Mouse (Mus musculus) heart, embryonic 12.5 days (tissue): ENCODE data around the gene Prrt1. TPM values are rescaled to one million over a fixed set of nuclear protein-coding genes. Genes with fewer than 3 reads are reported as not detected.

Experiments used
- ATAC-seq: fragments of 200-750 bp; cut with Nextera tagmentation; 2 replicates; pipeline ENCODE4 v1.8.0; 2017; ENCODE audit warnings: moderate TSS enrichment, moderate library complexity; ENCODE audit not compliant: insufficient number of reproducible peaks, low FRiP score
- H3K27ac ChIP-seq: fragments of 300-500 bp; sonication (generic); 2 replicates; pipeline ENCODE4 v1.5.1; 2016; ENCODE audit warnings: mild to moderate bottlenecking, moderate library complexity; ENCODE audit not compliant: poor library complexity, severe bottlenecking
- H3K27me3 ChIP-seq: fragments of 300-500 bp; sonication (generic); replicated peaks from 2 replicates; pipeline ENCODE4 v1.6.1; 2016; ENCODE audit warnings: mild to moderate bottlenecking, moderate library complexity
- H3K36me3 ChIP-seq: fragments of 300-500 bp; sonication (generic); 2 replicates; pipeline ENCODE4 v1.6.1; 2016; ENCODE audit warnings: mild to moderate bottlenecking, moderate library complexity
- H3K4me1 ChIP-seq: fragments of 300-500 bp; sonication (generic); replicated peaks from 2 replicates; pipeline ENCODE4 v1.6.1; 2016; ENCODE audit warnings: mild to moderate bottlenecking
- H3K4me2 ChIP-seq: fragments of 300-500 bp; sonication (generic); 2 replicates; pipeline ENCODE4 v1.6.1; 2016; ENCODE audit warnings: mild to moderate bottlenecking, moderate library complexity
- H3K4me3 ChIP-seq: fragments of 300-500 bp; sonication (generic); 2 replicates; pipeline ENCODE4 v1.5.1; 2016; ENCODE audit warnings: mild to moderate bottlenecking
- H3K9ac ChIP-seq: fragments of 300-500 bp; sonication (generic); 2 replicates; pipeline ENCODE4 v1.6.1; 2016; ENCODE audit warnings: mild to moderate bottlenecking, moderate library complexity
- H3K9me3 ChIP-seq: fragments of 300-500 bp; sonication (generic); replicated peaks from 2 replicates; pipeline ENCODE4 v1.6.1; 2016; ENCODE audit warnings: mild to moderate bottlenecking, moderate library complexity
- WGBS: fragments of 180-500 bp; shearing (Covaris S2); methylation state at CpG from one replicate; pipeline ENCODE4 v1.1.7; 2016; 5-methylcytosine and 5-hydroxymethylcytosine counted together
- polyA plus RNA-seq: library from polyadenylated mRNA; unstranded; fragments of >200 nt; fragmentation: Nextera tagmentation; extraction: Ambion mirVana; gene quantifications from 2 replicates; pipeline ENCODE4 v1.2.1, GENCODE M21; 2016

Gene Prrt1
- polyA plus RNA-seq, 1 experiment from 2014 or later = not detected

DNA sequence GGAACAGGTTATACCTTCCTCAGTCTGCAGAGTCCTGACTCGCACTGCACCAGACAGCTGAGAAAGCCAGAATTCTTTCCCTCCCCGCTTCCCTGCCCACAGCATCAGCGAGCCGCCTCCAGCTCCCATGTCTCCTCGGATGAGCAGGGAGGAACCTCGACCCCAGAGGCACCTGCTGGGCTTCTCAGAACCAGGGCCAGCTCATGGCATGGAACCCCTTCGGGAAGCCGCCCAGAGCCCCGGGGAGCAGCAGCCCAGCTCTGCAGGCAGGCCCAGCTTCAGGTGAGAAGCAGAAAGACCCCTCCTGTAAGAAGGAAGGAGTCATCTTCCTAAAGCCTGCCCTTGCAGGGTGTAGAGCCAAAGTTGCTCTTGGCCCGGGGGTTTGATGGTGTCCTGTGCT lies 23.2 kb downstream of the Prrt1 start:
- Histone ChIP-seq H3K4me1 (peaks cover 29% of the 10 kb centered on the region), H3K4me3 (no peak overlapping the region), H3K9me3 (no peaks in the 10 kb centered on the region), H3K36me3 (peaks cover 56% of the 10 kb centered on the region), H3K9ac (no peak overlapping the region), H3K27ac (no peak overlapping the region), H3K27me3 (no peaks in the 10 kb centered on the region; the same call in 1 of the 2 replicates), H3K4me2 (no peak overlapping the region)
- WGBS = 88% methylated on average over 10 of the region's 10 CpGs
- no peak for ATAC-seq

DNA sequence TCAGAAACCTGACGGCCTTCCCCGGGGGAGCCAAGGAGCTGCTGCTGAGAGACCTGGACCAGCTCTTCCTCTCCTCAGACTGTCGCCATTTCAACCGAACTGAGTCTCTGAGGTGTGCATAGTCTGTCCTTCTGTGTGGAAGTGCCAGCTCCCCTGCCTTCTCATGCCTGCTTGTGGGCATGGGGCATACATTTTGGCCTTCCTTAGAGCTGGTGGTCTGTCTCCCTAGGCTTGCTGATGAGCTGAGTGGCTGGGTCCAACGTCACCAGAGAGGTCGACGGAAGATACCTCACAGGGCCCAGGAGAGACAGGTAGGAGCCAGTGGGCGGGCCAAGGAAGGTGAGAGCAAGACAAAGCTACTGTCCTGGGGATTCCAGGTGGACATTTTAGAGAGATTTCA lies 23.7 kb downstream of the Prrt1 start:
- H3K27ac ChIP-seq = no peak overlapping the region
- peaks cover 56% of the 10 kb centered on the region for H3K36me3 ChIP-seq
- no peak overlapping the region for H3K4me3 ChIP-seq
- no peak overlapping the region for H3K9ac ChIP-seq
- no peak for ATAC-seq
- H3K4me1 ChIP-seq = peaks cover 25% of the 10 kb centered on the region
- no peak overlapping the region for H3K4me2 ChIP-seq
- 87% methylated on average over 8 of the region's 8 CpGs for WGBS
- no peaks in the 10 kb centered on the region for H3K9me3 ChIP-seq
- H3K27me3 ChIP-seq = no peaks in the 10 kb centered on the region; the same call in 1 of the 2 replicates

DNA sequence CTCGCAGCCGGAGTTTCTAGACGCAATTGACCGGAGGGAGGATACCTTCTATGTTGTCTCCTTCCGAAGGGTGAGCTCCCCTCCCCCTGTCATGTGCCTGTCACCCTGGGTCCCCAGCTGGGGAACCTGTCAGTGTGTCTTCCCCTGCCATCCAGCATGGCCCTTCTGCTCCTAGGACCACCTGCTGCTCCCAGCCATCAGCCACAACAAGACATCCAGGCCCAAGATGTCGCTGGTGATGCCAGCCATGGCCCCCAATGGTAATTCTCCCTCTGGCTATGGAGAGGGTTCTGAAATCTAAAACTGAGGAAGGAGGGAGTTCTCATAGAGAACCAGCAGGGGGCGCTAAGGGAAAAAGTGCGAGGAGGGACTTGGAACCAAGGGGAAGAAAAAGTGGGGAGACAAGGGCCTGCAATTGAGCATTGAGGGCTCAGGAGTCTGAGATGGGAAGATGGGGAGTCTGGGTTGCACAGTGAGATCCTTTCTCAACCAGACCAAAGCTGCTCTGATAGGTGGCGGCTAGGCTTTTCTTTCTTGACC lies 24.5 kb downstream of the Prrt1 start:
- WGBS = 65% methylated on average over 9 of the region's 9 CpGs
- no peaks in the 10 kb centered on the region for H3K9me3 ChIP-seq

DNA sequence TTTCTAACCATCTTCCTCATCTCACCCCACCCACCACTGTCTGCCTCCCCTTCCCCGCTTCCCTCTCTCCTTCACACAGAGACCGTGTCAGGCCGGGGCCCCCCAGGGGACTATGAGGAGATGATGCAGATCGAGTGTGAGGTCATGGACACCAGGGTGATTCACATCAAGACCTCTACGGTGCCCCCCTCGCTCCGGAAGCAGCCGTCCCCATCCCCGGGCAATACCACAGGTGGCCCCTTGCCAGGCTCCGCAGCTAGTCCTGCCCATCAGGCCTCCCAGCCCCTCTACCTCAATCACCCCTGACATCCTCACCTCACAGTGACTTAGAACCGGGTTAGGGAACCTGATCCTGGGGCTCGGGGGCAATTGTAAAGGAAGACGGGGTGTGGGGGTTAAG lies 25.1 kb downstream of the Prrt1 start:
- no peak overlapping the region for H3K9ac ChIP-seq
- peaks cover 49% of the 10 kb centered on the region for H3K36me3 ChIP-seq
- ATAC-seq = no peak
- peaks cover 25% of the 10 kb centered on the region for H3K4me1 ChIP-seq
- H3K27ac ChIP-seq = no peak overlapping the region
- H3K4me3 ChIP-seq = no peak overlapping the region
- no peaks in the 10 kb centered on the region for H3K9me3 ChIP-seq
- peaks cover 9% of the 10 kb centered on the region; the same call in 1 of the 2 replicates for H3K27me3 ChIP-seq
- H3K4me2 ChIP-seq = no peak overlapping the region
- 96% methylated on average over 13 of the region's 13 CpGs for WGBS

More for the DNA sequence above, 24.5 kb downstream of the Prrt1 start:
- H3K27ac ChIP-seq = no peak overlapping the region
- H3K4me2 ChIP-seq = no peak overlapping the region
- no peak for ATAC-seq
- H3K4me3 ChIP-seq = no peak overlapping the region
- H3K9ac ChIP-seq = no peak overlapping the region
- H3K27me3 ChIP-seq = peaks cover 4% of the 10 kb centered on the region; the same call in 1 of the 2 replicates
- H3K36me3 ChIP-seq = peaks cover 55% of the 10 kb centered on the region
- peaks cover 21% of the 10 kb centered on the region for H3K4me1 ChIP-seq

DNA sequence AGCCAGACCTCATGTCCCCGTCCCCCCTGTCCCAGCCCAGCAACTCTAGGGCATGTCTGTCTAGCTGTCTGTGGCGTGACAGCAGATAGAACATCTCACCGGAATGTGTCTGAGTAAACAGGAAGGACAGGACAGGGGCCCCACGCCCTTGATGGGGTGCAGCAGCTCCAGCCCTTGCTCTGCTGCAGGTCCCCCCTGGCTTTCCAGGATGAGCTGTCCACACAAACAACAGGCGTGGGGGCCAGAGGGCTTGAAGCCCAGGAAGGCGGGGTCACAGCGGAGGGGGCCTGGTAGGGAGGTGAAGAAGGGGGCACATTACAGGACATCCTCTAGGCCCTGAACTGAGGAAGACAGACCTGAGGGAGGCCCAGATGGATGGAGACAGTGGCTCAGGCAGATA lies 25.8 kb downstream of the Prrt1 start:
- WGBS = 62% methylated on average over 7 of the region's 7 CpGs
- H3K9ac ChIP-seq = no peak overlapping the region
- H3K4me3 ChIP-seq = no peak overlapping the region
- no peaks in the 10 kb centered on the region for H3K9me3 ChIP-seq
- H3K36me3 ChIP-seq = peaks cover 42% of the 10 kb centered on the region
- peak overlapping the region; percentile 52 for H3K27ac ChIP-seq
- peaks cover 17% of the 10 kb centered on the region for H3K27me3 ChIP-seq
- peaks cover 32% of the 10 kb centered on the region for H3K4me1 ChIP-seq
- H3K4me2 ChIP-seq = no peak overlapping the region
- ATAC-seq = no peak; the same call in 1 of the 2 replicates

DNA sequence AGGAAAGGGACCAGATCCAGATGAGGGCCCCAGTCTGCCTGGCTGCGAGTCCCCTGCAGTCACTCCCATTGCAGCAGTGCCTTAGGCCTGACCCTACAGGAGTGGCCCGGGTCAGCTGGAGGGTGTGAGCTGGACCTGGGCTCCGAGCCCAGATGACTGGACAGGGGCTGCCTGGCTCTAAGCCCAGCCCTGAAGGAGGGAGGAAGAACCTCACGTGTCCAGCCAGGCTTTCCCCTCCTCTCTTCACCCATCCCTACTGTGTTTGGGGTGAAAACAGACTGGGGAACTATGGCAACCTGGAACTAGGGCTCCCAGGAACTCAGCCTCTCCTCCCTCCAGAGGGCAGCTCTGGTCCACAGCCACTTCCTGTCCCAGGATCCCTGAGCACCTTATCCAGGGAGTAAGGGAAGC lies 26.3 kb downstream of the Prrt1 start:
- WGBS = 38% methylated on average over 4 of the region's 4 CpGs
- peaks cover 35% of the 10 kb centered on the region for H3K4me1 ChIP-seq
- H3K36me3 ChIP-seq = peaks cover 38% of the 10 kb centered on the region
- 0 out of 2 replicates have a peak overlapping the region, but pooled peaks have one; percentile 28 for H3K9ac ChIP-seq
- peaks cover 21% of the 10 kb centered on the region for H3K27me3 ChIP-seq
- H3K27ac ChIP-seq = peak overlapping the region; percentile 52
- H3K9me3 ChIP-seq = no peaks in the 10 kb centered on the region
- no peak overlapping the region for H3K4me3 ChIP-seq
- no peak overlapping the region for H3K4me2 ChIP-seq
- ATAC-seq = peak; percentile 80

DNA sequence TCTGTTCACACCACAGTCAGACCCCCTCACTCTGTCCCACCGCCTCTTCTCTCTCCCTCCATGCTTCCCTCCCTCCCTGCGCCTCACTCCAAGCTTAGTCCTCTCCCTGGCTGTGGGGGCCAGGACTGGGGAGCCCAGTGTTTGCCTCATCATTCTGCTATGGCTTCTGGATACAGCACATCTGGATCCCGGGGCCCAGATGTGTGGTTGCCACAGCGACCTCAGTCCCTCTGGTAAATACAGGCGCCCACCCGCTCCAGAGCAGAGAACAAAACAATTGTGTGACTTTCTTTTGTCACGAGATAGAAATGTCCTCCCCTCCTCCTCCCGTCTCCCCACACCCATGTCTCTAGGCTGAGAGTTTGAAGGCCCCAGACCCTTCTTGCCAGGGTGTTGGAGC lies 27.3 kb downstream of the Prrt1 start:
- peaks cover 27% of the 10 kb centered on the region for H3K27me3 ChIP-seq
- peaks cover 27% of the 10 kb centered on the region for H3K36me3 ChIP-seq
- H3K9ac ChIP-seq = no peak overlapping the region
- H3K4me1 ChIP-seq = peaks cover 46% of the 10 kb centered on the region
- ATAC-seq = no peak
- H3K9me3 ChIP-seq = no peaks in the 10 kb centered on the region
- no peak overlapping the region for H3K4me3 ChIP-seq
- WGBS = 60% methylated on average over 8 of the region's 8 CpGs
- no peak overlapping the region for H3K4me2 ChIP-seq
- no peak overlapping the region for H3K27ac ChIP-seq

DNA sequence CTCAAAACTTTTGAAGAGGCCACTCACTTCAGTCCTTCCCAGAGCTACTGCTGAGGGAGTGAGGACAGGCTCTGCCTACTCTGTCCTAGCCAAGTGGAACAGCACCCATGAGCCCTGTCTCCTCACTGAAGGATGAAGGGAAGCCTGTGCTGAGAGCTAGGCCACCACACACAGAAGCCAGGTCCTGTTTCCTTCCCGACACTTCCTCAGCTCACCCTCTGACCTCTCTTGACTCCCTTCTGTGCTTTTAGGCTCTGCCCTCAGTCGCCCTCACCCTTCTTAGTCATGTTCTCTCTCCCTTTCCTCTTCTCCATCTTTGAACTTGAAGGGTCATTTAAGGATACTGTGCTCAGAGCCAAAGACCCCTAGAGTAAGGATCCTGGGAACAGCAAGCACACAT lies 27.9 kb downstream of the Prrt1 start:
- Histone ChIP-seq H3K27me3 (peaks cover 28% of the 10 kb centered on the region), H3K4me3 (no peak overlapping the region), H3K9me3 (no peaks in the 10 kb centered on the region), H3K36me3 (peaks cover 21% of the 10 kb centered on the region), H3K4me2 (no peak overlapping the region), H3K27ac (no peak overlapping the region), H3K4me1 (peaks cover 47% of the 10 kb centered on the region), H3K9ac (no peak overlapping the region)
- no peak for ATAC-seq
- 36% methylated on average over 2 of the region's 2 CpGs for WGBS

DNA sequence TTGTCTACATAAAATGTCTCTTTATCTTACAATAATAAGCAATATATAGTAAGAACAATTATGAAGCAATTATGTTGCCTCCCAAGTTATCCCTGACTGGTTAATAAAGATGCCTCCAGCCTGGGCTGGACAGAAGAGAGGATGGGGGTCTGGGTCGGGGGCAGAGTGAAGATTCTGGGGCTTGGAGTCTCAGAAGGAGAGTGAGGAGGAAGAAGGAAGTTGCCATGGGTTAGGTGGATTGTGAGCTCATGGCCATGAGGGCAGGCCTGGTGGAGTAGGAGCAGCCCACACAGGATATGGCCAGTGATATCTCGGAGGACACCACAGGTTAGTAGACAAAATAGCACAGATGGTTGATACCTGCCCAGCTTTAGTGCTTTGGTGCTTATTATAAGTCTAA lies 28.8 kb downstream of the Prrt1 start:
- no peak overlapping the region for H3K27ac ChIP-seq
- H3K4me2 ChIP-seq = no peak overlapping the region
- H3K4me3 ChIP-seq = no peak overlapping the region
- H3K9me3 ChIP-seq = no peaks in the 10 kb centered on the region
- H3K36me3 ChIP-seq = peaks cover 12% of the 10 kb centered on the region
- H3K27me3 ChIP-seq = peaks cover 31% of the 10 kb centered on the region
- H3K9ac ChIP-seq = no peak overlapping the region
- 65% methylated on average over 2 of the region's 2 CpGs for WGBS
- H3K4me1 ChIP-seq = peaks cover 47% of the 10 kb centered on the region
- ATAC-seq = no peak

DNA sequence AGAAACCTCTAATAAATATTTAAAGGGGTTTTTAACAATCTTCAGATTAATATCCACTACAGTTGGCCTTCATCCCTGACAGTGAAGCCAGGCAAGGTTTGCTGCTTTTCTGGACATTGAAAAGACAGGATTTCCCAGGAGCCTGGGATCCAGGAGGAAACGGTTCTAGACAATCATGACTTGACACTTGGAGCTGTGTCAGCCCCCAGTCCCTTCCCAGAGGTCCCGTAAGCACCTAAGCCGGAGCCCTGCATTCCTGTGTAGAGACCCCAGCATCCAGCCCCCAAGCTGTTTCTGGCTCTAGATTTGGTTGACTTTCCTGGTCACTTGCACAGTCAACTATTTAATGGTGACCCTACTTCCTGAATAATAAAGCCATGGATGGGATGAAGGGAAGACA lies 29.3 kb downstream of the Prrt1 start:
- no peak for ATAC-seq
- 67% methylated on average over 3 of the region's 3 CpGs for WGBS
- no peak overlapping the region for H3K4me3 ChIP-seq
- peaks cover 31% of the 10 kb centered on the region for H3K27me3 ChIP-seq
- no peak overlapping the region for H3K4me2 ChIP-seq
- no peak overlapping the region for H3K9ac ChIP-seq
- H3K4me1 ChIP-seq = peaks cover 47% of the 10 kb centered on the region
- H3K27ac ChIP-seq = no peak overlapping the region
- no peaks in the 10 kb centered on the region for H3K9me3 ChIP-seq
- peaks cover 7% of the 10 kb centered on the region for H3K36me3 ChIP-seq

DNA sequence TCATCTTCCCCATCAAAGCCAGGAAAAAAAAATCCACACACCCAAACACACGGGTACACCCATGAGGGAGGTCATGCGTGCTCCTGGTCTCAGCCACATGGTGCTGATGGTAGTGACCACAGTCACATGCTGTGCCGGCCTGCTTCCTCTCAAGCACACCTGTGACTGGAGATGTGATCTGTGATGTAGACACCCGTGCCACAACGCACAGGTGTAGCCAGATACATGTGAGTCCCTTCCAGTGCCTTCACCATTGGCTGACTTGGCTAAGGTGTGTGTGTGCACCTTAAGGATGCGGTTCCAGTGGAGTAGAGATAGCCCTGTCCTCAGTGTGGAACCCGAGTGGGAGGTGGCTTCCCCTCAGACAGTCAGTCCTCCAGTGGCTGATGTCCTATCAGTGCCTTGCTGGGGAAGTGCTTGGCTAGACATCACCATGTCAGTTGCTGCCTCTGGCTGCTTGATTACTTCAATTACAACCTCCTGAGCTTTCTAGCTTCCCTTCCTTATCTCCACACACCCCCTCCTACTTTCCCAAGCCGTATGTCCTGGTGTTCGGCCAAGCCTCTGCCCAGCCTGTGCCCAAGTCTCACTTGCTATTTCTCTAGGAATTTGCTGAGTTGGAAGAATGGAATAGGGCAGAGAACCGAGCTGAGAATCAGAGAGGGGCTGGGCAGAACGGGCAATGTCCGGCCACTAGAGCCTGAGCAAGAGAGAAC lies 30.0 kb downstream of the Prrt1 start:
- H3K27me3 ChIP-seq = peaks cover 31% of the 10 kb centered on the region
- peaks cover 3% of the 10 kb centered on the region for H3K36me3 ChIP-seq
- peaks cover 46% of the 10 kb centered on the region for H3K4me1 ChIP-seq
- 40% methylated on average over 12 of the region's 12 CpGs for WGBS
- no peak overlapping the region for H3K9ac ChIP-seq
- ATAC-seq = no peak
- no peak overlapping the region for H3K4me2 ChIP-seq
- no peak overlapping the region for H3K4me3 ChIP-seq
- H3K27ac ChIP-seq = no peak overlapping the region
- no peaks in the 10 kb centered on the region for H3K9me3 ChIP-seq

DNA sequence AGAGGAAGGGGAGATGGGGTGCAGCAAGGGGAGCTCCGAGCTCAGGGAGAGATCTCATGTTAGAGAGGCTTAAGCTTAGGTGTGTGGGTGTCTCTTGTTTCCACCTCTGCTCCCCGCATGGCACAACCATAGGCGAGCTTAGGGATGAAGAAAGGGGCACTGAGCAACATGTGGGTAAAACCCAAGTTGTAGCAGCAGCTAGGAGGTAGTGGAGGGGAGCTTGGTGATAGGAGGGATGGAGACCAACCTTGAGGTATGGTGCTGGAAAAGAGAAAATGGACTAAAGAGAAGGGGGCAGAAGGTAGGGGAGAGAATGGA lies 30.5 kb downstream of the Prrt1 start:
- Histone ChIP-seq H3K27me3 (peaks cover 33% of the 10 kb centered on the region), H3K36me3 (no peaks in the 10 kb centered on the region), H3K9ac (no peak overlapping the region), H3K4me1 (peaks cover 41% of the 10 kb centered on the region), H3K27ac (no peak overlapping the region), H3K9me3 (no peaks in the 10 kb centered on the region), H3K4me2 (no peak overlapping the region), H3K4me3 (no peak overlapping the region)
- WGBS = 57% methylated on average over 3 of the region's 3 CpGs
- no peak for ATAC-seq
